Mouse (Mus musculus) heart, embryonic 16.5 days (tissue): ENCODE measurements around the gene Slc5a9. TPM values are rescaled to one million over a fixed set of nuclear protein-coding genes. Genes with fewer than 3 reads are reported as not detected.
"Not testable (repeated sequence)": the region's sequence is repeated elsewhere in the genome, so short reads cannot be mapped to it uniquely, and the experiment has no call there.

ENCODE experiments used
- ATAC-seq: fragments of 200-750 bp; cut with Nextera tagmentation; replicated peaks from 2 replicates; pipeline ENCODE4 v1.8.0; 2017; ENCODE audit warnings: moderate number of reproducible peaks; ENCODE audit not compliant: insufficient read depth, low FRiP score; ENCODE audit errors: extremely low read depth
- H3K27ac ChIP-seq: fragments of 300-500 bp; sonication (generic); 2 replicates; pipeline ENCODE4 v1.5.1; 2014; ENCODE audit warnings: mild to moderate bottlenecking, low read length, control low read depth, moderate library complexity
- H3K27me3 ChIP-seq: fragments of 300-500 bp; sonication (generic); 2 replicates; pipeline ENCODE4 v1.6.1; 2014; ENCODE audit warnings: low read length, mixed read lengths; ENCODE audit not compliant: control insufficient read depth, insufficient read depth
- H3K36me3 ChIP-seq: fragments of 300-500 bp; sonication (generic); 2 replicates; pipeline ENCODE4 v1.6.1; 2014; ENCODE audit not compliant: control insufficient read depth, insufficient read depth
- H3K4me1 ChIP-seq: fragments of 300-500 bp; sonication (generic); 2 replicates; pipeline ENCODE4 v1.6.1; 2014; ENCODE audit warnings: low read length, mixed read lengths; ENCODE audit not compliant: control insufficient read depth, insufficient read depth
- H3K4me2 ChIP-seq: fragments of 300-500 bp; sonication (generic); 2 replicates; pipeline ENCODE4 v1.6.1; 2014; ENCODE audit warnings: low read depth, mild to moderate bottlenecking, control low read depth, low read length
- H3K4me3 ChIP-seq: fragments of 300-500 bp; sonication (generic); 2 replicates; pipeline ENCODE4 v1.5.1; 2014; ENCODE audit warnings: mild to moderate bottlenecking, control low read depth, low read length
- H3K9ac ChIP-seq: fragments of 300-500 bp; sonication (generic); 2 replicates; pipeline ENCODE4 v1.6.1; 2014; ENCODE audit warnings: low read length, control low read depth
- H3K9me3 ChIP-seq: fragments of 300-500 bp; sonication (generic); replicated peaks from 2 replicates; pipeline ENCODE4 v1.6.1; 2016; ENCODE audit warnings: low read length; ENCODE audit not compliant: control insufficient read depth
- WGBS: fragments of 180-500 bp; shearing (Covaris S2); extraction: QIAGEN DNeasy Blood & Tissue Kit; methylation state at CpG from one replicate; pipeline ENCODE4 v1.1.7; 2014; 5-methylcytosine and 5-hydroxymethylcytosine counted together
- polyA plus RNA-seq: library from polyadenylated mRNA; unstranded; fragments of >200 nt; fragmentation: Nextera tagmentation; extraction: Ambion mirVana; gene quantifications from 2 replicates; pipeline ENCODE4 v1.2.1, GENCODE M21; 2015

Slc5a9 gene
- polyA plus RNA-seq = 4.4 and 12.8 TPM in 2 replicates

GRCm38 (mm10) chr4:111902775-111903174 lies at the start of gene Slc5a9:
Gene Slc5a9 (minus strand): TSS chr4:111902918.
- no peak for ATAC-seq
- Histone ChIP-seq H3K9me3 (no peaks in the 10 kb centered on the region), H3K4me2 (no peak within 1 kb of the TSS), H3K27me3 (no peaks in the 10 kb centered on the region), H3K36me3 (no peaks in the 10 kb centered on the region), H3K27ac (no peak within 1 kb of the TSS), H3K4me3 (no peak within 1 kb of the TSS), H3K4me1 (no peaks in the 10 kb centered on the region), H3K9ac (no peak within 1 kb of the TSS)

DNA sequence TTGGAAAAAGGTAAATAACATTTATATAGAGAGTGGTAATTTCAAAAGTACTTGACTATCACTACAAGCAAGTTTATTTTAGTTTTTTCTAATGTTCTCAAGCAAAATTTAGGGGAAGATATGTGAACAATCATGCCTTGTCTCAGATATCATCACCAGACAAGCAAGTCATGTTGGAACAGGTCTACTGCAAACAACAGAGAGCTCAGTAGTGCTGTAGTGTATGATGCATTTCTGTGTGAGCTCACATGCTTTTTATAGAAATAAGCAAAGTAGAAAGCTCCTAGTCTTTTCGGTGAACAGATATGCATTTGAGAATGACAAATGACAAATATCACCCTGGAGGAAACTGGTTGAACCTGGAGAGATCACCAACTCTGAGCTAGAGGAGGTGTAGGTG lies 16.4 kb upstream of the Slc5a9 start, which contains the start of gene Skint8:
Gene Skint8, plus strand, starts transcription at position 301 of the 400 bp plus-strand sequence.
- no peak for ATAC-seq
- Histone ChIP-seq H3K36me3 (no peaks in the 10 kb centered on the region), H3K27me3 (no peaks in the 10 kb centered on the region), H3K4me1 (no peaks in the 10 kb centered on the region), H3K4me2 (no peak within 1 kb of the TSS), H3K9ac (no peak within 1 kb of the TSS), H3K4me3 (no peak within 1 kb of the TSS), H3K27ac (no peak within 1 kb of the TSS), H3K9me3 (no peaks in the 10 kb centered on the region)
- WGBS = 67% methylated on average over 1 of the region's 1 CpGs

DNA sequence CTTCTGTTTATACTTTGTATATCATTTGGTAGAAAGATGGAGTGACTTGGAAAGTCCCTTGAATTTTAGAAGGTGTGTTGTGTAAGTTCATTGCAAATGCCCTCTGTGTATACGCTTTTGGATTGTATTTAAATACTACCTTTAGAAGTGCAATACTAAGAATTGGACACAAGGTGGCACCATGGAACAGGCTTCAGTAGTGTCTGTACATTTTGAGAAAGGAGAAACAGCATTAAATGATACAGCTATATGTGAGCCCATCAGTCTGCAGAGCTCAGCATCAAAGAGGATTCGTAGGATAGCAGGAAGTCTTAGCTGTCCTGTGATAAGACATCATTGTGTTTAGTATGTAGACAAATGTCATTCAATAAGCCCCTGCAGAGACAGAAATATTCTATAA lies 5.2 kb upstream of the Slc5a9 start:
- no peaks in the 10 kb centered on the region for H3K36me3 ChIP-seq
- H3K27ac ChIP-seq = no peak overlapping the region
- WGBS = 44% methylated on average over 2 of the region's 2 CpGs
- no peak overlapping the region for H3K9ac ChIP-seq
- no peaks in the 10 kb centered on the region for H3K4me1 ChIP-seq
- H3K4me3 ChIP-seq = no peak overlapping the region
- H3K27me3 ChIP-seq = no peaks in the 10 kb centered on the region
- no peak for ATAC-seq
- H3K4me2 ChIP-seq = no peak overlapping the region
- H3K9me3 ChIP-seq = no peaks in the 10 kb centered on the region

DNA sequence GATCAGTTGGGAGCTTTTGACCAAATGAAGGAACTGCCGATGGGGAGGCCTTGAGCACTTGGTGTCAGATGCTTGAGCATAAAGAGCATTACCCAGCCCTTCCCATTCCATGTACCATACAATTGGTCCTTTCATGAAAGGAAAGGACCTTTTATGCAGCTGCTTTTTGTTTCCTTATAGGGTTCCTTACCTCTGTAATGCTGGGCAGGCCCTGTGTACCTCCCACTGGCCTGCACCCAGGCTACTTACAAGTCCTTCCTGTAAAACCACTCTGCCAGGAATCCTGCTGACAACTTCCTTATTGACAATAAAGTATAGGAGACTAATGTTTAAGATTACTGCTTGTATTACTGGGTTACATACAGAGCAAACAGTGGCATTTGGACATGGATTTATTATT lies 1.2 kb downstream of the Slc5a9 start:
- WGBS = 79% methylated on average over 1 of the region's 1 CpGs
- Histone ChIP-seq H3K36me3 (no peaks in the 10 kb centered on the region), H3K27ac (no peak overlapping the region), H3K9me3 (no peaks in the 10 kb centered on the region), H3K4me2 (no peak overlapping the region), H3K4me1 (no peaks in the 10 kb centered on the region), H3K4me3 (no peak overlapping the region), H3K9ac (no peak overlapping the region), H3K27me3 (no peaks in the 10 kb centered on the region)
- no peak for ATAC-seq

GRCm38 (mm10) chr4:111900491-111900890 lies 2.2 kb downstream of the Slc5a9 start:
- not testable (repeated sequence) for H3K4me2 ChIP-seq, H3K9me3 ChIP-seq, H3K4me3 ChIP-seq, H3K27ac ChIP-seq, ATAC-seq, H3K4me1 ChIP-seq, H3K9ac ChIP-seq, H3K27me3 ChIP-seq, H3K36me3 ChIP-seq
- WGBS = 50% methylated on average over 1 of the region's 1 CpGs

GRCm38 (mm10) chr4:111898566-111898965 lies 4.2 kb downstream of the Slc5a9 start:
- no peak overlapping the region for H3K4me2 ChIP-seq
- 62% methylated on average over 4 of the region's 4 CpGs for WGBS
- H3K27me3 ChIP-seq = no peaks in the 10 kb centered on the region
- no peak overlapping the region for H3K4me3 ChIP-seq
- ATAC-seq = no peak
- H3K9me3 ChIP-seq = no peaks in the 10 kb centered on the region
- H3K27ac ChIP-seq = no peak overlapping the region
- no peaks in the 10 kb centered on the region for H3K36me3 ChIP-seq
- no peaks in the 10 kb centered on the region for H3K4me1 ChIP-seq
- H3K9ac ChIP-seq = no peak overlapping the region

DNA sequence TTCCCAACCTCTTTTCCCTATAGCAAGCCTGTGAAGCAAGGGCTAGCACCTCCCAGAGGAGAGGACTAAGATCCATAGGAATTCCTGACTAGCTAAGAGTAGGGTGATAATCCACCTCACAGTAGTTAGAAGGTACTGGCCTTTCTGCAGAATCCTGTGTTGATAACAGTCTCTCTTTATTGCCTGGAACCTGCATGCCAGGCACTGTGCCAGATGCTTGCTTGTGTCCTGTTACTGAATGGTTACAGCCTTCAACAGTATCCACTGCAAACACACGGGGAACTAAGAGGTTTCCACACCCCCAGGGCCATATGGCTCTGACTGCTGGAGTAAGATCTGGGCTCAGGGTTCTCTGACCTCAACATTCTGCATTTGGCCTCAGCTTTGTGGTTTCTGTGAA lies 5.0 kb downstream of the Slc5a9 start:
- WGBS = 13% methylated on average over 1 of the region's 1 CpGs
- H3K27ac ChIP-seq = no peak overlapping the region
- no peak for ATAC-seq
- no peaks in the 10 kb centered on the region for H3K27me3 ChIP-seq
- no peak overlapping the region for H3K4me2 ChIP-seq
- H3K4me1 ChIP-seq = no peaks in the 10 kb centered on the region
- H3K9ac ChIP-seq = no peak overlapping the region
- no peaks in the 10 kb centered on the region for H3K36me3 ChIP-seq
- no peaks in the 10 kb centered on the region for H3K9me3 ChIP-seq
- H3K4me3 ChIP-seq = no peak overlapping the region

GRCm38 (mm10) chr4:111892138-111892537 lies 10.6 kb downstream of the Slc5a9 start:
- H3K4me1 ChIP-seq = no peaks in the 10 kb centered on the region
- no peak overlapping the region for H3K4me3 ChIP-seq
- H3K4me2 ChIP-seq = no peak overlapping the region
- H3K36me3 ChIP-seq = no peaks in the 10 kb centered on the region
- no peaks in the 10 kb centered on the region for H3K9me3 ChIP-seq
- no peak overlapping the region for H3K9ac ChIP-seq
- H3K27ac ChIP-seq = no peak overlapping the region
- H3K27me3 ChIP-seq = no peaks in the 10 kb centered on the region
- no peak for ATAC-seq

DNA sequence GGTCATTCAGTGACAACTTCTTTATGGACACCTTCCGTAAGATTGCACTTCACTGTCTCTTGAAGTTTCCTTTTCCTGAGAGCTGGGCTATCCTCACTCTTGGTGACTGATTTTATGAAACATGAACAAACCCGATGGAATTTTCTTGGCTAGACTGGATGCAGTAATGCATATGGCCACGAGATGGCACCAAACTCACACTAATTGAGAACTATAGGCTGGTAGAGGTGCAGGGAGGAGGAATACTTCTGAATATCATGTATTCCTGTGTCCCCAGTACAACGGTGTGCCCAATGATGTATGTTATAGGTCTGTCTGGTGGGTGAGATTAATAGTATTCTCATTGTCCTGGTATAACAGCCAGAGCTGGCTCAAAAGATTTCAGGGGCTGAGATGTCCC lies 16.1 kb downstream of the Slc5a9 start:
- Histone ChIP-seq H3K27ac (no peak overlapping the region), H3K4me1 (no peaks in the 10 kb centered on the region), H3K4me2 (peak overlapping the region; percentile 49), H3K27me3 (no peaks in the 10 kb centered on the region), H3K9ac (no peak overlapping the region), H3K9me3 (no peaks in the 10 kb centered on the region), H3K36me3 (no peaks in the 10 kb centered on the region), H3K4me3 (no peak overlapping the region)
- peak; percentile 61; the same call in 1 of the 2 replicates for ATAC-seq
- 16% methylated on average over 4 of the region's 4 CpGs for WGBS

GRCm38 (mm10) chr4:111886018-111886417 lies 16.7 kb downstream of the Slc5a9 start:
- Histone ChIP-seq H3K9ac (no peak overlapping the region), H3K36me3 (no peaks in the 10 kb centered on the region), H3K4me2 (peak overlapping the region; percentile 49), H3K9me3 (no peaks in the 10 kb centered on the region), H3K27me3 (no peaks in the 10 kb centered on the region), H3K4me3 (peak overlapping the region; percentile 8; the same call in 1 of the 2 replicates), H3K27ac (no peak overlapping the region), H3K4me1 (no peaks in the 10 kb centered on the region)
- ATAC-seq = peak; percentile 39
- 6% methylated on average over 7 of the region's 7 CpGs for WGBS
